In the genomic region with DNA sequence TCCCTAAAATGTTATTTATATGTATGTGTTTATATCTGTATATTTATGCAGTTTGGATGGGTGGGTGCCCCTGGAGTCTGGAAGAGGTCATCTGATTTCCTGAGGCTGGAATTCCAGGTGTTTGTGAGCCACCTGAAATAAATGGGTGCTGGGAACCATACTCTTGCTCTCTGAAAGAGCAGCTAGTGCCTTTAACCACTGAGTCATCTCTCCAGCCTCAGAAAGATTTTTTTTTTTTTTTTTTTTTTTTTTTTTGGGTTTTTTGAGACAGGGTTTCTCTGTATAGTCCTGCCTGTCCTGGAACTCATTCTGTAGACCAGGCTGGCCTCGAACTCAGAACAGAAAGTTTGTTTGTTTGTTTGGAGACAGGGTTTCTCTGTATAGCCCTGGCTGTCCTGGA, we compare ENCODE assay signal across 13 mouse cellular contexts. TPM values are rescaled to one million over a fixed set of nuclear protein-coding genes. Genes with fewer than 3 reads are reported as not detected.
DNase-seq lines count a peak whose midpoint lies in the region; ATAC-seq and TF ChIP-seq lines count a peak whose summit lies in the region.
"Had no signal": no experiment of that assay in that cellular context is flagged by ENCODE, and none has a peak within 500 bp of the region (broad histone marks: within the 10 kb centered on the region; RNA-seq: fewer than 3 reads in every experiment).

No protein-coding gene starts in this region.

- 90% methylated on average over 1 of the region's 1 CpGs for WGBS in heart, embryonic 14.5 days
- WGBS in forebrain, embryonic 13.5 days = 88% methylated on average over 1 of the region's 1 CpGs
- 89% methylated on average over 1 of the region's 1 CpGs for WGBS in liver, embryonic 13.5 days (ENCODE audit: insufficient replicate concordance)

- ATAC-seq in heart, embryonic 14.5 days (ENCODE audit: insufficient number of reproducible peaks, insufficient read depth, low FRiP score, low read depth) = no peak
- ATAC-seq in forebrain, embryonic 13.5 days = no peak
- no peak for ATAC-seq in liver, embryonic 13.5 days (ENCODE audit: low read depth)
- ATAC-seq: CD4-positive, CD25-positive, alpha-beta regulatory T cell, adult 4 months; inflammation-experienced regulatory T-cells, adult 6 months had no signal

- 0 out of 2 replicates have a peak overlapping the region, but pooled peaks have one; percentile 16 for H3K4me2 ChIP-seq in heart, embryonic 14.5 days (ENCODE audit: low read length)
- H3K4me2 ChIP-seq in forebrain, embryonic 13.5 days = peak overlapping the region; percentile 40; the same call in 1 of the 2 replicates
- peak overlapping the region; percentile 38 for H3K4me2 ChIP-seq in liver, embryonic 13.5 days

- TF ChIP-seq CTCF in E14TG2a.4 (conservative IDR thresholded peaks at IDR 0.05; ENCODE audit: low read length) = no peak

- no peak overlapping the region for H3K4me3 ChIP-seq in heart, embryonic 14.5 days (ENCODE audit: control insufficient read depth in 1 of 2, insufficient read depth in 1 of 2, low read depth in 1 of 2, low read length in 2 of 2)
- H3K4me3 ChIP-seq in E14TG2a.4 (replicated peaks; ENCODE audit: low read length) = peak overlapping the region; percentile 75
- H3K4me3 ChIP-seq in forebrain, embryonic 13.5 days = 0 out of 2 replicates have a peak overlapping the region, but pooled peaks have one; percentile 10
- 0 out of 2 replicates have a peak overlapping the region, but pooled peaks have one; percentile 20 for H3K4me3 ChIP-seq in liver, embryonic 13.5 days (replicated peaks)

- no peaks in the 10 kb centered on the region for H3K27me3 ChIP-seq in heart, embryonic 14.5 days (ENCODE audit: control insufficient read depth, insufficient read depth, low read length)
- H3K27me3 ChIP-seq in E14TG2a.4 (ENCODE audit: insufficient read depth, low read length) = no peaks in the 10 kb centered on the region
- no peaks in the 10 kb centered on the region for H3K27me3 ChIP-seq in forebrain, embryonic 13.5 days
- no peaks in the 10 kb centered on the region for H3K27me3 ChIP-seq in liver, embryonic 13.5 days

- H3K4me1 ChIP-seq in heart, embryonic 14.5 days (ENCODE audit: control insufficient read depth in 2 of 2, insufficient read depth in 2 of 2, low read length in 2 of 2) = peaks cover 0 to 24% of the 10 kb centered on the region in 2 experiments; a peak in 3 of 4 replicates
- peaks cover 67% of the 10 kb centered on the region for H3K4me1 ChIP-seq in E14TG2a.4 (replicated peaks; ENCODE audit: low read depth, low read length)
- H3K4me1 ChIP-seq in forebrain, embryonic 13.5 days = peaks cover 48% of the 10 kb centered on the region
- H3K4me1 ChIP-seq in liver, embryonic 13.5 days (replicated peaks) = peaks cover 58% of the 10 kb centered on the region

- DNase-seq in heart, adult 18-20 months = no peak
- no peak for DNase-seq in liver, embryonic 13.5 days
- DNase-seq in layer of hippocampus, postnatal 10 days (ENCODE audit: low spot score in 2 of 2) = no peak
- no peak for DNase-seq in urinary bladder, postnatal 14 days (ENCODE audit: low spot score)
- DNase-seq in adrenal gland, postnatal 36 days = no peak
- DNase-seq: thymus, postnatal 36 days had no signal

- no peaks in the 10 kb centered on the region for H3K9me3 ChIP-seq in heart, embryonic 14.5 days (ENCODE audit: control insufficient read depth, low read length)
- H3K9me3 ChIP-seq in E14TG2a.4 (ENCODE audit: low read length) = no peaks in the 10 kb centered on the region
- H3K9me3 ChIP-seq in forebrain, embryonic 13.5 days (replicated peaks) = no peaks in the 10 kb centered on the region
- no peaks in the 10 kb centered on the region for H3K9me3 ChIP-seq in liver, embryonic 13.5 days (replicated peaks)

- no peak overlapping the region for H3K27ac ChIP-seq in heart, embryonic 14.5 days (replicated peaks in 1 of 2; ENCODE audit: control insufficient read depth in 1 of 2, insufficient read depth in 1 of 2, low read depth in 2 of 2, low read length in 2 of 2)
- no peak overlapping the region for H3K27ac ChIP-seq in forebrain, embryonic 13.5 days
- H3K27ac ChIP-seq in liver, embryonic 13.5 days = no peak overlapping the region

- no peak overlapping the region for H3K9ac ChIP-seq in heart, embryonic 14.5 days (ENCODE audit: low read length)
- no peak overlapping the region for H3K9ac ChIP-seq in forebrain, embryonic 13.5 days
- 0 out of 2 replicates have a peak overlapping the region, but pooled peaks have one; percentile 4 for H3K9ac ChIP-seq in liver, embryonic 13.5 days

- peaks cover 71% of the 10 kb centered on the region for H3K36me3 ChIP-seq in heart, embryonic 14.5 days (ENCODE audit: control insufficient read depth, insufficient read depth, low read length)
- H3K36me3 ChIP-seq in E14TG2a.4 (ENCODE audit: insufficient read depth, low read length) = peaks cover 84% of the 10 kb centered on the region
- peaks cover 75% of the 10 kb centered on the region for H3K36me3 ChIP-seq in forebrain, embryonic 13.5 days (ENCODE audit: poor library complexity, severe bottlenecking)
- peaks cover 71% of the 10 kb centered on the region for H3K36me3 ChIP-seq in liver, embryonic 13.5 days

RNA-seq across cellular contexts. Expression of a gene that starts 5.1 kb away (rescaled TPM):
- 8.0 and 8.2 TPM in 2 replicates for polyA plus RNA-seq in heart, embryonic 14.5 days (2014; fragmentation: Nextera tagmentation; extraction: Ambion mirVana)
- 10 to 100 TPM; 31.9 to 39.6 TPM for total RNA-seq in heart, adult 18-20 months (2021)
- 7.0 and 8.1 TPM in 2 replicates for polyA plus RNA-seq in forebrain, embryonic 13.5 days (2015; fragmentation: Nextera tagmentation; extraction: Ambion mirVana)
- polyA plus RNA-seq in liver, embryonic 13.5 days (2015; fragmentation: Nextera tagmentation; extraction: Ambion mirVana) = 4.0 and 4.3 TPM in 2 replicates
- 10 to 100 TPM; 26.2 to 27.6 TPM for total RNA-seq in layer of hippocampus, postnatal 10 days (2021)
- 10 to 100 TPM; 78.9 to 79.7 TPM for total RNA-seq in adrenal gland, postnatal 36 days (2021)

RNA-seq across cellular contexts. Expression of a gene that starts 34.1 kb away (rescaled TPM):
- 2.1 and 3.1 TPM in 2 replicates for polyA plus RNA-seq in heart, embryonic 14.5 days (2014; fragmentation: Nextera tagmentation; extraction: Ambion mirVana)
- total RNA-seq in heart, adult 18-20 months (2021) = under 1 TPM; 0.39 to 0.97 TPM
- 0.19 and 0.20 TPM in 2 replicates for polyA plus RNA-seq in forebrain, embryonic 13.5 days (2015; fragmentation: Nextera tagmentation; extraction: Ambion mirVana)
- polyA plus RNA-seq in liver, embryonic 13.5 days (2015; fragmentation: Nextera tagmentation; extraction: Ambion mirVana) = 0.14 and 0.42 TPM in 2 replicates
- under 1 TPM; 0.42 to 0.75 TPM for total RNA-seq in layer of hippocampus, postnatal 10 days (2021)
- total RNA-seq in adrenal gland, postnatal 36 days (2021) = 1 to 10 TPM; 1.2 to 2.5 TPM
- polyA plus RNA-seq: inflammation-experienced regulatory T-cells, adult 6 months had no signal

RNA-seq across cellular contexts. Expression of a gene that starts 44.1 kb away (rescaled TPM):
- 0.22 TPM in 1 of 2 replicates, not detected in the other for polyA plus RNA-seq in heart, embryonic 14.5 days (2014; fragmentation: Nextera tagmentation; extraction: Ambion mirVana)
- not detected for total RNA-seq in heart, adult 18-20 months (2021)
- polyA plus RNA-seq in forebrain, embryonic 13.5 days (2015; fragmentation: Nextera tagmentation; extraction: Ambion mirVana) = 0.15 and 0.18 TPM in 2 replicates
- 0.07 and 0.09 TPM in 2 replicates for polyA plus RNA-seq in liver, embryonic 13.5 days (2015; fragmentation: Nextera tagmentation; extraction: Ambion mirVana)
- total RNA-seq in layer of hippocampus, postnatal 10 days (2021) = under 1 TPM; 0.18 to 0.27 TPM
- under 1 TPM in 1 of 2 experiments, not detected in 1; 0.16 TPM for total RNA-seq in adrenal gland, postnatal 36 days (2021)
- total RNA-seq: gastrocnemius, adult 18-20 months had no signal
- polyA plus RNA-seq: CD4-positive, CD25-positive, alpha-beta regulatory T cell, adult 4 months; inflammation-experienced regulatory T-cells, adult 6 months; spleen, adult 2 months had no signal

RNA-seq across cellular contexts. Expression of a gene that starts 47.8 kb away (rescaled TPM):
- polyA plus RNA-seq in heart, embryonic 14.5 days (2014; fragmentation: Nextera tagmentation; extraction: Ambion mirVana) = 108 and 114 TPM in 2 replicates
- total RNA-seq in heart, adult 18-20 months (2021) = 10 to 100 TPM; 20.3 to 24.4 TPM
- polyA plus RNA-seq in forebrain, embryonic 13.5 days (2015; fragmentation: Nextera tagmentation; extraction: Ambion mirVana) = 88.9 and 90.9 TPM in 2 replicates
- 108 and 112 TPM in 2 replicates for polyA plus RNA-seq in liver, embryonic 13.5 days (2015; fragmentation: Nextera tagmentation; extraction: Ambion mirVana)
- total RNA-seq in layer of hippocampus, postnatal 10 days (2021) = 10 to 100 TPM; 23.3 to 23.4 TPM
- 100 to 1,000 TPM; 112 to 116 TPM for total RNA-seq in adrenal gland, postnatal 36 days (2021)

RNA-seq across cellular contexts. Expression of a gene that starts 59.3 kb away (rescaled TPM):
- 184 and 194 TPM in 2 replicates for polyA plus RNA-seq in heart, embryonic 14.5 days (2014; fragmentation: Nextera tagmentation; extraction: Ambion mirVana)
- 100 to 1,000 TPM; 418 to 491 TPM for total RNA-seq in heart, adult 18-20 months (2021)
- 198 and 212 TPM in 2 replicates for polyA plus RNA-seq in forebrain, embryonic 13.5 days (2015; fragmentation: Nextera tagmentation; extraction: Ambion mirVana)
- 91.4 and 92.1 TPM in 2 replicates for polyA plus RNA-seq in liver, embryonic 13.5 days (2015; fragmentation: Nextera tagmentation; extraction: Ambion mirVana)
- 100 to 1,000 TPM; 418 to 481 TPM for total RNA-seq in layer of hippocampus, postnatal 10 days (2021)
- total RNA-seq in adrenal gland, postnatal 36 days (2021) = 100 to 1,000 TPM; 724 to 759 TPM

Comparison
In these comparisons a context has a peak if more than half of its experiments do, and no peak if none do; other contexts are left out.
1. H3K4me3 ChIP-seq: peak in E14TG2a.4 (single experiment), forebrain, embryonic 13.5 days (single experiment) and liver, embryonic 13.5 days (single experiment); none in heart, embryonic 14.5 days (0 of 2).
2. Peak in every context shown above with its lines, with median percentiles within 50 percentile points of each other: H3K4me2 ChIP-seq.